Mouse (Mus musculus): ENCODE results near the gene Cfl1.

DNA sequence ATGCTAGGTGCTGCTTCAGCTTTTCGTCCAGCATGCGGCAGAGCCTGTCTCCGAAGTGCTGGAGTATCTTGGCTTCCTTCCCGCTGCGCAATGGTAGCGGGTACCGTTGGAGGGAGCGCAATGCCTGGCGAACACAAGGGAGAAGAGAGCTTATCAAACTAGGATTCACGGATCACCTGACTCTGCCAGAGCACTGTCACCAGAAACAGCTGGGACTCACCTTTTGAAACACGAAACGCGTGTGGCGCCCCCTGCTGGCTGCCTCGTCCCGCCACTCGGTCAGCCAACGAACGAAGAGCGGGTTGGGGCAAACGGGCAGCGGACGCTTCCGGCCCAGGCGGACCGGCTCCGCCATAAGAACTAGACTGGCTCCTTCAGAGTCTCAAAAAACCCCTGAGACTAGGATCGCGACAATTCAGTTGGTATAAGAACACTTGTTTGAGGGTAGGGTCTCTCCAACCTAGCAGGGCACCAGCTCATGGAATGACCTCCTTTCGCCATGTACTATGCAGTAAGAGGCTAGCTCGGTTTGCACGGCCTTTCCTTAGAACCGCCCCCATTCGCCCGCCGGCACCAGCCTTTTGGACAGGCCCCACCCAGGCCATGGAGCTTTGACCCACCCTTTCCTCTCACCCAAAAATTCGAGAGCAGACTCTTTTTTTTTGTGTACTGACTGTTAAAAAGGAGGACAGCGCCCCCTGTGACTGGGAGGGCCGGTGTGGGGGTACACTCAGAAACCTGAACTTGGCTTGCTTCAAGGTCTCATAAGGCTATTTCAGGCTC, 2.3 kb upstream of the Cfl1 start, which contains the start of gene Mus81:
- peak; percentile 72 for TF ChIP-seq CTCF (IDR thresholded peaks at IDR 0.05; ENCODE audit: low read depth, low read length)
- no peak for TF ChIP-seq GATA1 (IDR thresholded peaks at IDR 0.05; ENCODE audit: borderline replicate concordance, low read length)

All from G1E (cell line).